Mouse (Mus musculus) brain, embryonic 14.5 days (tissue): ENCODE measurements around the gene Serpini1.

Experiments used
- CTCF ChIP-seq: fragments of 200-500 bp; IDR thresholded peaks from 2 replicates; pipeline ENCODE4 v1.5.1; 2012; ENCODE audit warnings: inconsistent platforms, mild to moderate bottlenecking, moderate library complexity, borderline replicate concordance; ENCODE audit not compliant: insufficient read depth, insufficient read length; ENCODE audit errors: extremely low read depth
- POLR2A ChIP-seq: fragments of 200-500 bp; IDR thresholded peaks from 2 replicates; pipeline ENCODE4 v1.6.1; 2012; ENCODE audit warnings: mild to moderate bottlenecking, inconsistent platforms, borderline replicate concordance; ENCODE audit not compliant: poor library complexity, insufficient read depth, insufficient read length, severe bottlenecking; ENCODE audit errors: extremely low read depth

DNA sequence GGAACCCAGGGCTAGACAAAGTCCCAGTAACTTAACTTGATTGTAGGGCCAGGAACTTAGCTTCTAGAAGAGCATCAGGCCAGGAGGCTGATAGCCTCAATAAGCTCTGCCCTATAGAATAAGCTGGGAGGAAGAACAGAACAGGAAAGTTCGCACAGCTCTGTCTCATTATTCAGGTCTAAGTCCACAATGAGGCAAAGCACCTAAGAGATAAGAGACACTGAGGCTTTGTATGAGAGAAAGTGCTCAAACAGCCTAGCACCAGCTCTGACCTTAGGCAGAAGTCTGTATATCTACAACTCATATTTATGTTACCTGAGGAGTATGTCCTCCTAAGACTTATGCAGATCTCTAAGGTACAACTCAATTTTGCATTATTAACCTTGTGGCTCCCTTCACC, 34.8 kb upstream of the Serpini1 start:
- TF ChIP-seq POLR2A (no peak), CTCF (no peak)
